Mouse (Mus musculus) small intestine, adult 2 months (tissue): ENCODE results near the gene Tmc5. TPM values are rescaled to one million over a fixed set of nuclear protein-coding genes. Genes with fewer than 3 reads are reported as not detected.

Source experiments
- H3K27ac ChIP-seq: fragments of 200-500 bp; 2 replicates; pipeline ENCODE4 v1.5.1; 2012; ENCODE audit warnings: low read depth, low read length, control low read depth, inconsistent platforms; ENCODE audit not compliant: insufficient read depth
- H3K27me3 ChIP-seq: fragments of 200-500 bp; 2 replicates; pipeline ENCODE4 v1.6.1; 2012; ENCODE audit warnings: mild to moderate bottlenecking, moderate library complexity, low read length, inconsistent platforms; ENCODE audit not compliant: control insufficient read depth, insufficient read depth
- H3K36me3 ChIP-seq: fragments of 200-500 bp; 2 replicates; pipeline ENCODE4 v1.6.1; 2012; ENCODE audit warnings: mild to moderate bottlenecking, low read length, control low read depth, inconsistent platforms; ENCODE audit not compliant: control insufficient read depth, insufficient read depth
- H3K4me1 ChIP-seq: fragments of 200-500 bp; 2 replicates; pipeline ENCODE4 v1.6.1; 2012; ENCODE audit warnings: low read length, inconsistent platforms, mixed read lengths; ENCODE audit not compliant: control insufficient read depth, insufficient read depth, insufficient read length
- H3K4me3 ChIP-seq: fragments of 200-500 bp; 2 replicates; pipeline ENCODE4 v1.5.1; 2012; ENCODE audit warnings: low read depth, mild to moderate bottlenecking, control low read depth, inconsistent platforms, low read length, moderate library complexity
- CTCF ChIP-seq: fragments of 200-500 bp; IDR thresholded peaks from 2 replicates; pipeline ENCODE4 v1.5.1; 2012; ENCODE audit warnings: low read depth, mild to moderate bottlenecking, control low read depth, inconsistent platforms, low read length, moderate library complexity, mixed read lengths; ENCODE audit not compliant: insufficient replicate concordance, insufficient read length; ENCODE audit errors: extremely low read depth
- POLR2A ChIP-seq: fragments of 200-500 bp; IDR thresholded peaks from 2 replicates; pipeline ENCODE4 v1.6.1; 2012; ENCODE audit warnings: low read depth, mild to moderate bottlenecking, control low read depth, inconsistent platforms, low read length, moderate library complexity
- WGBS: fragments of 180-500 bp; shearing (Covaris S2); methylation state at CpG from one replicate; pipeline ENCODE4 v1.1.7; 2018; 5-methylcytosine and 5-hydroxymethylcytosine counted together
- polyA plus RNA-seq: library from polyadenylated mRNA; depleted of rRNA; stranded (reverse); fragments of >200 nt; gene quantifications from 2 replicates; pipeline ENCODE4 v1.2.3, GENCODE M21; 2012

The Tmc5 gene
- polyA plus RNA-seq, 1 experiment = 26.4 TPM

DNA sequence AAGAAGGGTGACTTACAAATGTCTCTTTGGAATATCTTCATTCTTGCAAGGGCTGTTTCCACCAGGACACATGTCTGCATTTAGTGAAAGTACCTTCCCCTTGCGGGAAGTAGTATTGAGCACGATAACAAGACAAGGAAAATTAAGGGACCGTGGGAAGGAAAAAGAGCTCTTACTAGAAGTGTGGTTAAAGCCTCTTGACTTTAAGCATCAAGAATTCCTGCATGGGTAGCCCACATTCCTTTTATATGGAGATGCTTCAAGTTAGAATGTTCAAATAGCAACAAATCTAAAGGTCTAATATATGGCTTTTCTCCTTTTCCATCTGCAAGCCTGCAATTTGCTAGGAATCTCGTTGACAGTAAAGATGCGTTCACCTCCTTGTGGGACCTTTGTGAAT, 109.4 kb downstream of the Tmc5 start:
- Histone ChIP-seq H3K4me1 (peaks cover 14% of the 10 kb centered on the region), H3K27me3 (peaks cover 6% of the 10 kb centered on the region; the same call in 1 of the 2 replicates), H3K4me3 (no peak overlapping the region), H3K27ac (peak overlapping the region; percentile 89), H3K36me3 (peaks cover 2% of the 10 kb centered on the region; the same call in 1 of the 2 replicates)
- TF ChIP-seq CTCF (no peak), POLR2A (no peak)
- 79% methylated on average over 5 of the region's 5 CpGs for WGBS

GRCm38 (mm10) chr7:118707216-118707615, 110.1 kb downstream of the Tmc5 start:
- TF ChIP-seq POLR2A (no peak), CTCF (no peak)
- peaks cover 14% of the 10 kb centered on the region for H3K4me1 ChIP-seq
- H3K27me3 ChIP-seq = peaks cover 6% of the 10 kb centered on the region; the same call in 1 of the 2 replicates
- H3K36me3 ChIP-seq = no peaks in the 10 kb centered on the region
- 39% methylated on average over 2 of the region's 2 CpGs for WGBS
- peak overlapping the region; percentile 57 for H3K27ac ChIP-seq
- no peak overlapping the region for H3K4me3 ChIP-seq

- H3K4me3 ChIP-seq = no peak overlapping the region
- WGBS = 28% methylated on average over 4 of the region's 4 CpGs
- H3K4me1 ChIP-seq = peaks cover 15% of the 10 kb centered on the region
- H3K27ac ChIP-seq = peak overlapping the region; percentile 57; the same call in 1 of the 2 replicates
- H3K36me3 ChIP-seq = no peaks in the 10 kb centered on the region
- no peak for TF ChIP-seq CTCF
- no peak for TF ChIP-seq POLR2A
- H3K27me3 ChIP-seq = peaks cover 6% of the 10 kb centered on the region; the same call in 1 of the 2 replicates
Measured at GRCm38 (mm10) chr7:118708002-118708401, 110.9 kb downstream of the Tmc5 start.

- Histone ChIP-seq H3K27me3 (peaks cover 6% of the 10 kb centered on the region; the same call in 1 of the 2 replicates), H3K27ac (no peak overlapping the region), H3K36me3 (0 out of 2 replicates have a peak, but pooled peaks cover 3% of the 10 kb centered on the region), H3K4me3 (no peak overlapping the region), H3K4me1 (peaks cover 11% of the 10 kb centered on the region; the same call in 1 of the 2 replicates)
- TF ChIP-seq POLR2A (no peak), CTCF (no peak)
- 85% methylated on average over 5 of the region's 5 CpGs for WGBS
Measured at GRCm38 (mm10) chr7:118710776-118711175, 113.7 kb downstream of the Tmc5 start.

DNA sequence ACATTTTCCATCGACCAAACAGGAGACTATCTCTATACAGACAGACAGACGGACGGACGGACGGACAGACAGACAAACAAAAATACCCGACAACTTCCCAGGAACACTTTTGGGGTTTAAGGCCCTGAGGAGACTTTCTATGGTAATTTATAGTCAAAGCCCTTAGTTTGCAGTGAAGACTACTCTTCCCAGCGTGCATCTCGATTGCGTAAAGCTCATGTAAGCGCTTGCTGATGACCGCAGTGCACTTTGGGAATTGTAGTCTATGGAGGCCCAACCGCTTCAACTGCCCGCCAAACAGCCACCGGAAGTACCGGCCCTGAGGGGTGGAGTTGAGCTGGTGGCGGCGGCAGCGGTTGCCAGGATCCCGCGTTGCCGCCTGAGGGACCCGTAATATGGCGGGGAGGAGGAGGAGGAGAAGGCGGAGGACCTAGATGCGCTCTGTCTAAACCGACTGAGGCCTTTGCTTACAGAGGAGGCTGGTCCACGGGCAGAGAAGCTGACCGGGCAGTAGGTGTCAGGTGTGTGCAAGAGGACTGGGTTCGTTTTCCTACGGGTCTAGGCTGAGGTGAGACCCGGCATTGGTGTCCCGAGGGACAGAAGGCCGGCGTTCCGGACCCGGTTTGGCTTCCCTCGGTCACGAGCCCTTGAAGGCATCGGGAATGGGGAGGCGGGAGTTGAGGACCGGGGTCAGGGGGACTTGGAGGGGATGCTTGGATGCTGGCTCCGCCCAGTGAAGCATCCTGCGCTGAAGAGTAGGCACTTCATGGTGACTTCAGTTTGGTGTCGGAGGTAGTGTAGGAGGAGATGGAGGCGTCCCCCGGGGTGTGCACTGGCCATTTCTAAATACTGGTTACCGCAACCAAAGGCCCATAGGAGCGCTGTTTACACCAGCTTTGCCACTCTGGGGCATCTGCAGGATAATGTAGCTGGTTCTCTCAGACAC, 115.4 kb downstream of the Tmc5 start, which contains the start of gene Ccp110:
Gene Ccp110, plus strand, starts transcription at position 325 of the 946 bp plus-strand sequence.
- no peak for TF ChIP-seq CTCF
- no peak; the same call in 1 of the 2 replicates for TF ChIP-seq POLR2A
- 1% methylated on average over 48 of the region's 48 CpGs for WGBS
- peaks cover 5% of the 10 kb centered on the region; the same call in 1 of the 2 replicates for H3K4me1 ChIP-seq

GRCm38 (mm10) chr7:118714873-118715272, 117.8 kb downstream of the Tmc5 start:
- Histone ChIP-seq H3K27me3 (peaks cover 6% of the 10 kb centered on the region; the same call in 1 of the 2 replicates), H3K4me1 (peaks cover 5% of the 10 kb centered on the region; the same call in 1 of the 2 replicates), H3K4me3 (no peak overlapping the region), H3K27ac (no peak overlapping the region), H3K36me3 (peaks cover 4% of the 10 kb centered on the region)
- TF ChIP-seq CTCF (no peak), POLR2A (no peak)
- 89% methylated on average over 1 of the region's 1 CpGs for WGBS

More for the DNA sequence above, 115.4 kb downstream of the Tmc5 start, which contains the start of gene Ccp110:
- Histone ChIP-seq H3K27ac (no peak within 1 kb of the TSS), H3K36me3 (0 out of 2 replicates have a peak, but pooled peaks cover 3% of the 10 kb centered on the region), H3K27me3 (peaks cover 6% of the 10 kb centered on the region; the same call in 1 of the 2 replicates), H3K4me3 (peak within 1 kb of the TSS; percentile 88)

DNA sequence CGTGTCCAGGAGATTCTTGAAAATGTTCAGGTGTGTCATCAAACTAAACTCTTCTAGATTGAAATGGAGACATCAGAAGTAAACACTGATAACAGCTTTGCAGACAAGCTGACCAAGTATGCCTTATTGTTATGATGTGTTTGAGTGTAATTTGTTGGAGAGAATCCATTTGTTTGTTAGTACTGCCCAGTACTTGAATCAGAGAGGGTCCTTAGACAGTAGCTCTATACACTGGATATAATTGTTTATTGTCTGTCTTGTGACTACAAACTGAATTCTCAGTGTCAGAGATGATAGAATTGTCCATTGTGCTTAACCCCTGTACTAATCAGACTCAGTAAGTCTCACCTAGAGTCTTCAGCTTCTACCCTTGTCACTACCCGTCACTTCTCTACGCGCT, 121.0 kb downstream of the Tmc5 start:
- Histone ChIP-seq H3K27me3 (no peaks in the 10 kb centered on the region), H3K27ac (no peak overlapping the region), H3K4me1 (peaks cover 3% of the 10 kb centered on the region; the same call in 1 of the 2 replicates), H3K36me3 (peaks cover 8% of the 10 kb centered on the region), H3K4me3 (no peak overlapping the region)
- TF ChIP-seq POLR2A = no peak
- TF ChIP-seq CTCF = no peak
- WGBS = 96% methylated on average over 4 of the region's 4 CpGs
